In genomic region chr3:144400870-144401269, GRCm38 (mm10) we compare ENCODE assay signal across 20 mouse cellular contexts.
DNase-seq lines count a peak whose midpoint lies in the region; ATAC-seq lines count a peak whose summit lies in the region.
"Had no signal": no experiment of that assay in that cellular context is flagged by ENCODE, and none has a peak within 500 bp of the region (broad histone marks: within the 10 kb centered on the region; RNA-seq: fewer than 3 reads in every experiment).

No protein-coding gene starts in this region.

- no peak for DNase-seq in embryonic facial prominence, embryonic 10.5 days (ENCODE audit: low spot score)
- DNase-seq in heart, adult 11 months: no peak
- no peak for DNase-seq in liver, embryonic 13.5 days
- no peak for DNase-seq in Muller cell, postnatal 12 days (ENCODE audit: inconsistent ontology term)
- no peak for DNase-seq in adrenal gland, adult 8-10 months
- DNase-seq: adrenal gland, postnatal 25 days; cerebellum, adult 2 months; gastrocnemius, postnatal 10 days; layer of hippocampus, postnatal 36 days; lung, adult 18-20 months; right cerebral cortex, postnatal 14 days; thymus, postnatal 14 days had no signal

- no peak overlapping the region for H3K4me3 ChIP-seq in embryonic facial prominence, embryonic 13.5 days
- no peak overlapping the region for H3K4me3 ChIP-seq in embryonic facial prominence, embryonic 10.5 days
- no peak overlapping the region for H3K4me3 ChIP-seq in heart, embryonic 16.5 days (ENCODE audit: low read length)
- H3K4me3 ChIP-seq in liver, embryonic 13.5 days (replicated peaks): no peak overlapping the region
- H3K4me3 ChIP-seq: embryonic facial prominence, embryonic 15.5 days; forebrain, embryonic 10.5 days; hindbrain, embryonic 12.5 days; kidney, embryonic 15.5 days; midbrain, embryonic 12.5 days had no signal

- H3K27me3 ChIP-seq in embryonic facial prominence, embryonic 13.5 days: peaks cover 46% of the 10 kb centered on the region
- 0 out of 2 replicates have a peak, but pooled peaks cover 12% of the 10 kb centered on the region for H3K27me3 ChIP-seq in embryonic facial prominence, embryonic 10.5 days (replicated peaks; ENCODE audit: low read depth, poor library complexity, severe bottlenecking)
- no peaks in the 10 kb centered on the region for H3K27me3 ChIP-seq in heart, embryonic 16.5 days (ENCODE audit: control insufficient read depth, insufficient read depth, low read length)
- H3K27me3 ChIP-seq in liver, embryonic 13.5 days: no peaks in the 10 kb centered on the region
- H3K27me3 ChIP-seq: hindbrain, embryonic 12.5 days; kidney, embryonic 15.5 days; midbrain, embryonic 12.5 days had no signal

- H3K36me3 ChIP-seq in embryonic facial prominence, embryonic 13.5 days: no peaks in the 10 kb centered on the region
- H3K36me3 ChIP-seq in embryonic facial prominence, embryonic 10.5 days (replicated peaks): no peaks in the 10 kb centered on the region
- H3K36me3 ChIP-seq in heart, embryonic 16.5 days (ENCODE audit: control insufficient read depth, insufficient read depth): no peaks in the 10 kb centered on the region
- no peaks in the 10 kb centered on the region for H3K36me3 ChIP-seq in liver, embryonic 13.5 days
- H3K36me3 ChIP-seq: embryonic facial prominence, embryonic 15.5 days; forebrain, embryonic 10.5 days; hindbrain, embryonic 12.5 days; kidney, embryonic 15.5 days; midbrain, embryonic 12.5 days had no signal

- WGBS in embryonic facial prominence, embryonic 13.5 days: 71% methylated on average over 7 of the region's 7 CpGs
- 73% methylated on average over 7 of the region's 7 CpGs for WGBS in embryonic facial prominence, embryonic 10.5 days
- WGBS in heart, embryonic 16.5 days: 37% methylated on average over 7 of the region's 7 CpGs
- 13% methylated on average over 7 of the region's 7 CpGs for WGBS in liver, embryonic 13.5 days (ENCODE audit: insufficient replicate concordance)

- no peaks in the 10 kb centered on the region for H3K9me3 ChIP-seq in embryonic facial prominence, embryonic 13.5 days
- H3K9me3 ChIP-seq in embryonic facial prominence, embryonic 10.5 days: 0 out of 2 replicates have a peak, but pooled peaks cover 2% of the 10 kb centered on the region
- no peaks in the 10 kb centered on the region for H3K9me3 ChIP-seq in heart, embryonic 16.5 days (replicated peaks; ENCODE audit: control insufficient read depth, low read length)
- H3K9me3 ChIP-seq in liver, embryonic 13.5 days (replicated peaks): no peaks in the 10 kb centered on the region
- H3K9me3 ChIP-seq: embryonic facial prominence, embryonic 15.5 days; hindbrain, embryonic 12.5 days; kidney, embryonic 15.5 days; midbrain, embryonic 12.5 days had no signal

- no peak overlapping the region for H3K4me2 ChIP-seq in embryonic facial prominence, embryonic 13.5 days
- H3K4me2 ChIP-seq in heart, embryonic 16.5 days (ENCODE audit: low read depth, low read length): no peak overlapping the region
- H3K4me2 ChIP-seq in liver, embryonic 13.5 days: no peak overlapping the region
- H3K4me2 ChIP-seq: embryonic facial prominence, embryonic 15.5 days; hindbrain, embryonic 12.5 days; kidney, embryonic 15.5 days; midbrain, embryonic 12.5 days had no signal

- peak overlapping the region; percentile 6; the same call in 1 of the 2 replicates for H3K9ac ChIP-seq in embryonic facial prominence, embryonic 13.5 days
- H3K9ac ChIP-seq in heart, embryonic 16.5 days (ENCODE audit: low read length): no peak overlapping the region
- H3K9ac ChIP-seq in liver, embryonic 13.5 days: no peak overlapping the region
- H3K9ac ChIP-seq: embryonic facial prominence, embryonic 15.5 days; hindbrain, embryonic 12.5 days; kidney, embryonic 15.5 days; midbrain, embryonic 12.5 days had no signal

- no peak overlapping the region for H3K27ac ChIP-seq in embryonic facial prominence, embryonic 13.5 days
- H3K27ac ChIP-seq in embryonic facial prominence, embryonic 10.5 days (replicated peaks): no peak overlapping the region
- peak overlapping the region; percentile 64 for H3K27ac ChIP-seq in heart, embryonic 16.5 days (ENCODE audit: low read length)
- 0 out of 2 replicates have a peak overlapping the region, but pooled peaks have one; percentile 13 for H3K27ac ChIP-seq in liver, embryonic 13.5 days
- H3K27ac ChIP-seq: embryonic facial prominence, embryonic 15.5 days; forebrain, embryonic 10.5 days; hindbrain, embryonic 12.5 days; kidney, embryonic 15.5 days; midbrain, embryonic 12.5 days had no signal

- peaks cover 35% of the 10 kb centered on the region for H3K4me1 ChIP-seq in embryonic facial prominence, embryonic 13.5 days
- peaks cover 25% of the 10 kb centered on the region for H3K4me1 ChIP-seq in embryonic facial prominence, embryonic 10.5 days
- peaks cover 10% of the 10 kb centered on the region; the same call in 1 of the 2 replicates for H3K4me1 ChIP-seq in heart, embryonic 16.5 days (ENCODE audit: control insufficient read depth, insufficient read depth, low read length)
- peaks cover 29% of the 10 kb centered on the region for H3K4me1 ChIP-seq in liver, embryonic 13.5 days (replicated peaks)

- no peak for ATAC-seq in embryonic facial prominence, embryonic 13.5 days (ENCODE audit: insufficient number of reproducible peaks, insufficient read depth, low FRiP score, low TSS enrichment, low read depth)
- ATAC-seq in heart, embryonic 16.5 days (replicated peaks; ENCODE audit: extremely low read depth, insufficient read depth, low FRiP score): no peak
- ATAC-seq in liver, embryonic 13.5 days (ENCODE audit: low read depth): peak; percentile 73
- 0 out of 2 replicates have a peak, but pooled peaks have one; percentile 3 for ATAC-seq in monocyte, adult 5-6 weeks (replicated peaks; ENCODE audit: insufficient number of reproducible peaks, low FRiP score, low TSS enrichment, poor library complexity, severe bottlenecking)

Comparison
In these comparisons a context has a peak if more than half of its experiments do, and no peak if none do; other contexts are left out.
1. ATAC-seq: peak in liver, embryonic 13.5 days (single experiment) and monocyte, adult 5-6 weeks (single experiment); none in embryonic facial prominence, embryonic 13.5 days (single experiment) and heart, embryonic 16.5 days (single experiment).
2. H3K27ac ChIP-seq: peak in heart, embryonic 16.5 days (single experiment) and liver, embryonic 13.5 days (single experiment); none in embryonic facial prominence, embryonic 13.5 days (single experiment) and embryonic facial prominence, embryonic 10.5 days (single experiment).